Mouse (Mus musculus) left cerebral cortex, adult 8-10 months (tissue): Measurements from ENCODE around the gene Clec2d. TPM values are rescaled to one million over a fixed set of nuclear protein-coding genes. Genes with fewer than 3 reads are reported as not detected.

Experiments used
- DNase-seq, 2 experiments: peaks; one replicate each; pipeline ENCODE4 v3.0.0; 2022; ENCODE audit warnings: low spot score in 2 of 2
- microRNA-seq, 2 experiments: library from miRNA; unstranded; fragments of <30 nt; microRNA quantifications; one replicate each; pipeline ENCODE4 v1.2.0; 2022
- total RNA-seq, 4 experiments: library from RNA; stranded (reverse); gene quantifications; 2 replicates each; pipeline ENCODE4 v1.2.4; 2022

Gene Clec2d
- total RNA-seq, 4 experiments from 2014 or later: 9.0 to 9.9 (median 9.7) TPM

DNA sequence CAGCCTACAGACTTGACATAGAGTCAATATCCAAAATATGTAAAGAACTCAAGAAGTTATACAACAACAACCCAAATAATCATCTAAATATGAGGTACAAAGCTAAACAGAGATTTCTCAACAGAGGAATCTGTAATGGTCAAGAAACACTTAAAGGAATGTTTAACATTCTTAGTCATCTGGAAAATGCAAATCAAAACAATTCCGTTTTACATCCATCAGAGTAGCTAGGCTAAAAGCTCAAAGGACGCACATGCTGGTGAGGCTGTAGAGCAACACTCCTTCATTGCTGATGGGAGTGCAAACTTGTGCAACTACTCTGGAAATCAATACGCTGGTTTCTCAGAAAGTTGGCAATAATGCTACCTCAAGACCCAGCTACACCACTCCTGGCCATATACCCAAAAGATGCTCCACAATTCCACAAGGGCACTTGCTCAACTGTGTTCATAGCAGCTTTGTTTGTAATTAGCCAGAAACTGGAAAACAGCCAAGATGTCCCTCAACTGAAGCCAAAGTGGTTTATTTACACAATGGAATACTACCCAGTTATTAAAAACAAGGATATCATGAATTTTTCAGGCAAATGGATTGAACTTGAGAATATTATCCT is 41.9 kb downstream of the Clec2d start:
- DNase-seq: no peak

DNA sequence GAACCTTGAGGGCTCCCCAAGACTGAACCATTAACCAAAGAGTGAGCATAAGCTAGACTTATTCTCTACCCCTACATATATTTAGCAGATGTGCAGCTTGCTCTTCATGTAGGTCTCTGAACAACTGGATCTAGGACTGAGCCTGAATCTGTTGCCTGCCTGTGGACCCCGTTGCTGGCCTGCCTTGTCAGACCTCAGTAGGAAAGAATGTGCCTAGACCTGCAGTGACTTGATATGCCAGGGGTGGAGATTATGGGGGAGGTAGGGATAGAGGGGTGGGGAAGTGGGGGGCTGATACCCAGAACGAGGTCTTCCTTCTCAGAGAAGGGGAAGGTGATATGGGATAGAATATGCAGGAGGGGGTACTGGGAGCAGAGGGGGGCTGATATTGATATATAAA is 43.2 kb downstream of the Clec2d start:
- DNase-seq: no peak

DNA sequence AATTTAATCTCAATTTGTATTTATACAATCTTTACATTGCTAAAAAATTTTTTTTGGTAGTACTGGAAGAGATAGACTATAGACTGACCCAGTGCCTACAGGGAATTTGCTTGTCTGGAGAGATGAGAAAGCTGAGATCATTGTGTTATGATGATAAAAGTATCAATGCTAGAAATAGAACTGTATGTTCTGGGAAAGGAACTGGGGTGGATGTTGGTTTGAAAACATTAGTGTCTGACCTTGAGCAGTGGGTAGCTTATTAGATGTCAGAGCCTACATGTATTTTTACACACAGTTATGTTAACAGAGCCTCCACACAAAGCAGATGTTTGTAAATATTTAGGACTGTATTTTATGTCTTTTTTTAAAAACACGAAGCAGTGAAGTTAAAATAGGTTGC is 43.7 kb downstream of the Clec2d start:
- DNase-seq: no peak

DNA sequence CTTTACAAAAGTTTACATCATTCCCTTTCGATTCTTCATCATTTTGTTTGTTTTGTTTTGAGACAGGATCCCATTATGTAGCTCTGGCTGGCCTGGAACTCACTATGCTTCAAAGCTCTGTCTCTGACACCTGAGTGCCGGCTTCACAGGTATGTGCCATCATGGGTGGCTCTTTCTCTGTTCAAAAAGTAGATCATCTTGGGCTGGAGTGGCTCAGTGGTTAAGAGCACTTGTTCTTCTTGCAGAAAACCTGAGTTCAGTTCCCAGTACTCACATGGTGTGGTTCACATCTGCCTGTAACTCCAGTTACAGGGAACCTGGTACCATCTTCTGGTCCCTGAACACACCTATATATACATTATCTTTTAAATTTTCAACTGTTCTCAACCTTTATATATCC is 44.7 kb downstream of the Clec2d start:
- no peak for DNase-seq

DNA sequence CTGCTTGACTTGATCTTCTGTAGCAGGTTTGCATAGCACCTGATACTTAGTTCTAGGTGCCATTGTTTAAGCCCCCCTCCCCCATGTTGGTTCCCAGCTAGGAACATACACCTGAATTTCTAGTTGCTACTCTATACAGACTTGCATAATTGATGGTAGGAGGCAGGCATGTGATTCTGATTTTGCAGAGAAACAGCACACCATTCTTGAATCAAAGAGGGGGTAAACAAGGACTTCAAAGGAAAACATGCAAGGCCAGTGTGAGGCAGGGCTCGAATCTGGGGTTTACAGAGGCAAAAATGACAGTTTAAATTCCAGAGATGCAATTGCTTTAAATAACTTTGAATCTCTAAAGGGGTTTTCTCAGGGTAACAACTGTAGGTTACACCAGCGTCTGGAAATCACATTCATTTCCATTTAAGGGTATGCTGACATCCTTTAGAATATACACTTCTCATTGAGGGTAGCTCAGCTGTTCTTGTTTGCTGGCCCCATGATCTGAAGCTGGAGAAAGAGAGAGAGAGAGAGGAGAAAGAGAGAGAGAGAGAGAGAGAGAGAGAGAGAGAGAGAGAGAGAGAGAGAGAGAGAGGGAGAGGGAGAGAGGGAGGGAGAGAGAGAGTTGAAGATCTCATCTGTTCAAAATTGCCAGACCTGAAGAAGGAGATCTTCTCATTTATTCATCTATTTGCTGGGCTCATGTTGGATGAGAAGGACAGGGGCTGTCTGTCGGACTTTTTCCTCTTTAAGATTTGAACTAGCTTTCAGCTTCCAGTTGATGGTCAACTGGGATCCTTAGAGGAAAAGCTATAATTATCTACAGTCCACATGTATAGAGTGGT is 48.7 kb downstream of the Clec2d start:
- no peak for DNase-seq

DNA sequence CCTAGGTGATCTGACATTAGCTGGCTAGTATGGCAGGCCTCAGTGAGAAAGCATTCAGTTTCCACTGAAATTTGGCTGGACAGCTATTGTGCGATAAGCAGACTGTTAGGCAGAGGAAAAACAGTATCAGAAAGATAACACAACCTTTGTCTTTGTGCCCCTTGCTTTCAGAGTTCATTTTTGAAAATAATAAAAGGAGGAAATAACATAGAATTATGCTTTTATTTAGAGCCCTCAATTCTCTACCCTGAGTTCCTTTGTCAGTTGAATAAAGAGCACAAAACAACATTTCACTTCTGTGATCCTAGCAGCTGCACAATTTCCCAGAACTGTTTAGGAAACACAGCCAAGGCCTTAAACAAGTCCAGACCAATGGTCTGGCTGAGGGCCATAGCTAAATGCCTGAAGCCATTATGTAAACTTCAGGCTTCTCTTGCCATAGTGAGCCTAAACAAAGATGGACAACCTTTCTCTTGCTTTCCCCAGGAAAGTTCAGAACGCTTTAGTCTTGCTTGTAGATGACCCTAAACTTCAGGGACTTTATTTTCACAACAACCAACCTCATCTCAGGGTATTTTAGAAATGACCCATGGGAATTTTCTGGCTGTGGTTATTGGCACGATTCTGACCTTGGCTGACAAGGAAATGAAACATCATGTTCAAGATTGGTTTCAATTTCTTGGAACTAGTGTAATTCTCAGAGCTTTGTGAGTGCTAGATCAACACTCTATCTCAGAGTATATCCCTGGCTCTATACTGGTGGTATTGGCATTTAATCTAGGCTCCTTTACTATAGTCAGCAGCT is 49.6 kb downstream of the Clec2d start:
- DNase-seq: no peak

DNA sequence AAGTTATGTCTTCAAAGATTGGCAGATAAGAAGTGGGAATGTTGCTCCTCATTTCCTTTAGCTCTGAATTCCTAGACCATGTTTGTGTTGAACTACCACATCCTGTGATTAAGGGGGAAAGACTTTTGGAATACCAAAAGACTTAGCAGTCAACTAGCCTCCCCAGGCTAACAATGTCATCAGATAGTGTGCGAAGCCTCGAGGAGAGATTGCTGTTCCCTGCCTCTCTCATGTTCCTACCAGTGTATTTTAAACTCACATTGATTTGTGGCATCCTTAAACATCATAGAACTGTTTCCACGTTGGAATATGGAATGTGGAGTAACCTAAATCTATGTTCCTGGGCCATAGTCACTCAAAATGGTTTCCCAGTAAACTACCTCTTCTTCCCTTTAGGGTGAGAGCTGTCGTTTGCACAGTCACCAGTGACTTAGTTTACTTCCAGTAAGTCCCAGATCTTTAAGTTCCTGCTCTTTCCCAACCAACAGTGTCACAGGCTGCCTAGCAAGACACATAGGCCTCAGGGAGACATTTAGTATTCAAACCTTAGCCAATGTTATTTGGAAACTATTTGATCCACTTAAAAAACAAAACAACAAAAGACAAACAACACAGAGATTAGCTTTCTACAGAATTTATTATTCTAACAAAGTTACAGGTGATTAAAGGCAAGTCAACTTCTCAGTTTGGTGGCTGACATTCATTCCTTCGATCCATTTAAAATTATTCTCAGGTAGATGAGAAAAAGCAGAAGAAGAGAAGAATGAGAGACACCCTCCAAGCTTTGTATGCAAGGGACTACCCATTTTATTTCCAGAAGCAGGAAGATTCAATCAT is 51.8 kb downstream of the Clec2d start:
- DNase-seq: no peak

DNA sequence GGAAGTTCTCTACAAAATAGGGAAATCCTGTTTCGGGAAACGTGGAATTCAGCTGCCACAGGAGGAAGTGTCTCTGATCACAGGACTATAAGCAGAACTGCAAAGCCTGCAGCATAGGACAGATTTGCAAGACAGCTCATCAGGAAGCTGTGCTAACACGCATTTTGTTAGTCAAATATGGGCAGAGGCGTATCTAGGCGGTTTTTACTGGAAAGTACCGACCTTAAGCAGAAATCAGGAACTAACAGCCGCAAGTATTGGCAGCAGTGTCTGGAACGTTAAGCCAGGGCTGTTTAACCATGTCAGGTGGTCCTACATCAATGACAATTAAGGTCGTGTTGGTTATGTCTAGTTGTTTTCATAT is 52.4 kb downstream of the Clec2d start:
- DNase-seq: peak in 1 of 2 experiments; percentile 13

DNA sequence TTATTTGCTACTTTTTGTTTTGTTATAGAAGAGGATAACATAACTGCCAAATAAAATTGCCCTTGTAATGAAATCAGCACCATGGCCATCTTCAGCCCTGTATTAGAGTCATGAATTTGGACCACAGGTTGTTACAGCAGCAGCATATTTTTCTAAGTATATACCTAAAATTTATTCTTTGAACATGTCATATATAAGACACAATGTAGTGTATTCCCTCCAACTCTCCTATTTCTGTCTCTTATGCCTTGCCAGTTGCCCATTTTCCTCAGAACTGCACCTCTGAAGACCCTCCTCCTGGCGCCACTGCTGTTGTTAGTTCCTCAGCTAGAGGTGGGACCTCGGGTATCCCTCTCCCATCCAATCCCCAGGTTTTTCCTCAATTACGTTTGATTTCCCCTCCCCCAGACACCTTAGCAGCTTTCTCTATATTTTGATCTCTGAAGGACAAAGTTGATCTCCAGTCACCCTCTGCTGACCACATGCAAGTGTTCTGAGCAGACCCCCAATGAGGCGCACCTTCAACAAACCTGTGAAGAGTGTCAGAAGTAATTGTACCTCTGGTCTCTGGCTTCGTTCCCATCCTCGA is 53.0 kb downstream of the Clec2d start:
- no peak for DNase-seq

DNA sequence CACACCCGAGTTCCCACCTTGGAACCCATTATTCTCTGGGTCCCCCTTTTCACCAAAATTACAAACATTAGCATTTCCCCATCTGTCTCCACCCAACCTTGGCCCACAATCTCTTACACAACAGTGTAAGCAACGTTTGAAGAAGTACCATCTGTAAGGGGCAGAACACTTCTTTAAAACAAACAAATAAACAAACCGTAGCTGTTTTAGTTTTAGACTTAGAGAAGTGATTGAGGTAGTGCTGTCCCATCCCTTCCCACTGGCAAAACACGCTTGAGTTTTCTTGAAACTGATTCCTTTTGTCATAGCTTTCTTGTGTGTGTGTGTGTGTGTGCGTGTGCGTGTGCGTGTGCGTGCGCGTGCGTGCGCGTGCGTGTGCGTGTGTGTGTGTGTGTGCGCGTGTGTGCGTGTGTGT is 53.5 kb downstream of the Clec2d start:
- DNase-seq: no peak

DNA sequence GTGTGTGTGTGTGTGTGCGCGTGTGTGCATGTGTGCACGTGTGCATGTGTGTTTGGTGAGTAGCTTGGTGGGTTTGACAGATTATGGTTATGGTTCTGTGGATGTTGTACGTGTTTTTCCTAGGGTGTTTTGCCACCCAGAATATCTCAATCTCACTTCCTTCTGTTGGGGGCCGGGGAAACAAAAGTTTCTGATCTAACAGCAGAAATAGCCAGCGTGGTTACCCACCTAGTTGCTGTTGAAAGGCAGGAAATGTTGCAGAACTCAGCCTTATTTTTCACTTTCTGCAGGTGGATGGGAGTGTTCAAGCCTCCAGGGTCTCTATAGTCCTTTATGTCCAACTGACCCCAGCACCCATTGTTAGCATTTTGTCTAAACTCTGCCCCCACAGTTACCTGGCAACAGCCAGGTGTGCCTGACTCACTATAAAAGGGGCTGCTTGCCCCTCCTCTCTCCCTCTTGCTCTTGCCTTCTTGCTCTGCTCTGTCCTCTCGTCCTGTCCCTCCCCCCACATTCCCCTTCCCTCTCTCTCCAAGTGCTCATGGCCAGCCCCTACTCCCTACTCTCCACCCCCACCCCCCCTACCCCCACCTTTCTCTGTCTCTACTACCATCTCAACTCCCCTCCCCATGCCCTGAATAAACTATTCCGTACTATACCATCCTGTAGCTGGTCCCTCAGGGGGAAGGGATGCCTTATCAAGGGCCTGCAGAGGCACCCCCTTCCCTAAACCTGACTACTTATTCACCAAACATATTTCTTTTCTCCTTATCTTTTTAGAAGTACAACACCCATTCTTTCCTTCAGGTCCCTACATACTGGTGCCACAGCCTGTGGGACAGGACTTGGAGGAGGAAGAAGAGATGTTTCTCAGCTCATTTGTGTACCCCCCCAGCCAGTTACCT is 54.3 kb downstream of the Clec2d start:
- no peak for DNase-seq

DNA sequence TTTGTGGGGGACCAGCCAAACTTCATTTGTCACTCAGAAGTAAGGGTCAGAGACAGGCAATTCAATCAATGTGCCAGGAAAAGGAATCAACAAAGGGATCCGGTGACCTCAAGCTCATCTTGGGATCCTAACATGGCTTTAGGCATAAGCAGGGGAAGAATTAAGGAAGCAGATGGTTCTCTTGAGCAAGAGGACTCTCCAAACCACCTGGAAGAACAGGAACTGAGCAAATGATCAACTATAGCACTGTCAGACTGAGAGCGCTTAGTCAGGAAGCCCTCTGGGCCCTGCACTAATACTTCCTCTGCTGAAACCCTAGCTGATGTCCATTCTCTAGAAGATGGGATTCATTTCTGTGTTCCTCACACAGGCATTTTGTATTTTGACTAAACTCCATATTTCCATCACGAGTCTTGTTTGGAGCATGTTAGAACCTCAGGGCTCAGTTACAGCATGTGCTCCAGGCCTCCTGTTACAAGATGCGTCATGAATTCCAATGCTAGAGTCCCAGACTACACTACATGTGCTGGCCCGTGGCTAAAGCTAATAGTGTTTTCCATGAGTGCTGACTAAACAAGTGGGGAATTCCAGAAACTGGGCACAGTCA is 55.5 kb downstream of the Clec2d start:
- no peak for DNase-seq

Small RNAs within 50 kb of the gene (microRNA-seq; reads per million reads assigned to microRNA genes)
- 0 reads per million in 2 experiments for gene Gm27514

Other genes starting within 250 kb of the Clec2d start
- gene Clec2g, start 246.2 kb upstream of the Clec2d start, total RNA-seq: 1 to 10 TPM in 1 of 4 experiments, under 1 TPM in 2, not detected in 1; 0.53 to 1.2 (median 0.60) TPM
- not detected for gene Klrb1f, start 134.7 kb upstream of the Clec2d start, total RNA-seq
- gene Clec2e, start 79.7 kb upstream of the Clec2d start, total RNA-seq: not detected
- not detected for gene Cd69, start 94.8 kb downstream of the Clec2d start, total RNA-seq
- not detected for gene 4922502D21Rik, start 151.2 kb downstream of the Clec2d start, total RNA-seq
- under 1 TPM; 0.44 to 0.74 (median 0.58) TPM for gene Clec12a, start 162.1 kb downstream of the Clec2d start, total RNA-seq
- not detected for gene Clec12b, start 205.3 kb downstream of the Clec2d start, total RNA-seq
- 1 to 10 TPM in 1 of 4 experiments, under 1 TPM in 1, not detected in 2; 0.46 to 1.3 TPM for gene Clec1b, start 216.7 kb downstream of the Clec2d start, total RNA-seq
- under 1 TPM in 2 of 4 experiments, not detected in 2; 0.14 to 0.30 TPM for gene Clec9a, start 228.2 kb downstream of the Clec2d start, total RNA-seq